Mouse (Mus musculus) spleen, postnatal 4 days (tissue): ENCODE results near the gene Oxsm.

Experiments used
- DNase-seq, 2 experiments: peaks; one replicate each; pipeline ENCODE4 v3.0.0; 2022; ENCODE audit warnings: low spot score in 2 of 2

Oxsm gene

DNA sequence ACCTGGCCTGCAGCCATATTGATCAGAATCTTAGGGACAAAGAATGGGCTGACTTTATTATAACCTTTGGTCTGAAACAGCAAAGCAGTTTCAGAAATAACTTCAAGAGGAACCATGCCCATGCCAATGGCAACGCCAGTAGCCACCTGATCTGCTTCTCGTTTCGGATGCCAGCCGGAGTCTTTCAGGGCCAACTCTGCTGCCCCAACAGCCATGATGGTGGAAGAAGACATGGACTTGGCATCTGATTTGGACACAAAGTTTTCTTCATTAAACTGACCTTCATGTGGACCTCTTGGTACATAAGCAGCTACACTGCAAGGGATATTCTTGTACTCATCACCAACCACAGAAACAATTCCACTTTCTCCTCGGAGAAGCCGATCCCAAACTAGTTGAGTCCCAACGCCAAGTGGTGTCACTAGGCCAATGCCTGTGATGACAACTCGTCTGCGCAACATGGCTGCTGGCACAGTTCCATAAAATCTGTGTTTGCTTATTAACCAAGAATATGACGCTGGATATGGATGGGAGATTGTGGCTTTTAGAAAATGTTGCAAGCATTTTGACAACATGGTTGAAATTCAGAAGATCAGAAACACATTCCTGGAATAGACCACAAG lies 7.3 kb downstream of the Oxsm start:
- DNase-seq, result no peak

DNA sequence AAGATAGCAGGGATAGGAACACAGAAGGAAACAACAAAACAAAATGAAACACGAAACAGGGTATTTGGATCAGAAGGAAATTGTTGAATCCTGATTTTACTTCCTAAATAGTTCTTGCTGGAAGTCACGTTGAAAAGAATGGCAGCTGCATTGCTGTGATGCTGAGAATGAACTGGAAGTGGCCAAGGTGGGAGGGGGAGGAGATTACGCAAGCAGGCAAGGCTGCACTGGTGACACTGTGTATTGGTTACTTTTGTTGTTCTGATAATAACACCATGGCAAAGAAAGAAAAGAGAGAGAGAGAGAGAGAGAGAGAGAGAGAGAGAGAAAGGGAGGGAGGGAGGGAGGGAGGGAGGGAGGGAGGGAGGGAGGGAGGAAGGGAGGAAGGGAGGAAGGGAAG lies 13.1 kb downstream of the Oxsm start:
- no peak for DNase-seq

GRCm38 (mm10) chr14:16233515-16233914 lies 16.1 kb downstream of the Oxsm start:
- DNase-seq, result no peak

GRCm38 (mm10) chr14:16230581-16230980 lies 19.0 kb downstream of the Oxsm start:
- no peak for DNase-seq

DNA sequence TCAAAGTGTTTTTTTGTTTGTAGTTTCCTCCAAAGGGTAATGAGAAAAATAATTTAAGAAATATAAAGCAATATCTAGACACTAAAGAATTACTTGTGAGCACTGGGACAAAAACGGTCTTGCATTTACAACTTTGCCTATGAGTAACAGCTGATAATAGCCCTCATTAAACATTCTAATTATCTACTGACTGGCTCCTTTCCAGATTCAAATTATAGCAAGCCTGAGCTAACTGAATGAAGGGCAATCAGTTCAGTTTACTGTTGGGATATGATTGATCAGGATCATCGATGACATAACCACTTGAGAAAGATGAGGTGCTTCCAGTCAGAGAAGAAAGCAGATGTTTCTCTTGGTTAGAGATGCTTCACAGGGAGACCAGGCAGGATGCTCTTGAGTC lies 20.2 kb downstream of the Oxsm start:
- no peak for DNase-seq

DNA sequence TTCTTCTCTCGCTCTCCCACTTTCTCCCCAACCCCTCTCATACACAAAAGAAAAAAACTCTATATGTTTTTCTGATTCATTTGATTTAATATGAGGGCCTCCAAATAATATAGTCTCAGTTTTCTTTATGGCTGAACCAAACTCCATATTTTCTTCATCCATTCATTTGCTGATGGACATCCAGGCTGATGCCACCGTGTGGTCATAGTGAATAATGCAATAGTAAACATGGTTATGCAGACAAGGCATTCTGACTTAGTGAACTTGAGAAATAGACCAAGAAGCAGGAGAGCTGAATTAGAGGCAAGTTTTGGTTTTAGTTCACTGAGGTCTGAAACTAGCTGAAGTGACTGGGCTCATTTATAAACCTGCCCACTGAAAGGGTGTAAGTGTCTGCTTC lies 30.6 kb downstream of the Oxsm start:
- DNase-seq, result no peak

DNA sequence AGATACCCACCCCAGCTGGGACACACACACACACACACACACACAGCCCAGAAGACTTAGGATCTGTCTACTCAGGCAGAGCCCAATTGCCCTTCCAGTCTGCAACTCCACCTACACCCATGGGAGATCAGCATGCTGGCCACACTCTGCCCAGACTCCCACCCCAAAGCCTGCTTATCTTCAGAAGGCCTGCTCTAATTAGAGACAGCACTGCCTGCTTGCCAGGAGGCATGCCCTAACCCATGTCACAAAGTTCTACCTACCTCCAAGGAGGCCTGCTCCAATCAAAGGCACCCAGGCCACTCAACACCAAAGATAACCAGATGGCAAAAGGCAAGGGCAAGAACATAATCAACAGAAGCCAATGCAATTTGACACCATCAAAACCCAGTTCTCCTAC lies 41.9 kb downstream of the Oxsm start:
- DNase-seq, result no peak

GRCm38 (mm10) chr14:16201673-16202072 lies 47.9 kb downstream of the Oxsm start:
- no peak for DNase-seq

GRCm38 (mm10) chr14:16200969-16201638 lies 48.5 kb downstream of the Oxsm start:
- DNase-seq, result no peak

DNA sequence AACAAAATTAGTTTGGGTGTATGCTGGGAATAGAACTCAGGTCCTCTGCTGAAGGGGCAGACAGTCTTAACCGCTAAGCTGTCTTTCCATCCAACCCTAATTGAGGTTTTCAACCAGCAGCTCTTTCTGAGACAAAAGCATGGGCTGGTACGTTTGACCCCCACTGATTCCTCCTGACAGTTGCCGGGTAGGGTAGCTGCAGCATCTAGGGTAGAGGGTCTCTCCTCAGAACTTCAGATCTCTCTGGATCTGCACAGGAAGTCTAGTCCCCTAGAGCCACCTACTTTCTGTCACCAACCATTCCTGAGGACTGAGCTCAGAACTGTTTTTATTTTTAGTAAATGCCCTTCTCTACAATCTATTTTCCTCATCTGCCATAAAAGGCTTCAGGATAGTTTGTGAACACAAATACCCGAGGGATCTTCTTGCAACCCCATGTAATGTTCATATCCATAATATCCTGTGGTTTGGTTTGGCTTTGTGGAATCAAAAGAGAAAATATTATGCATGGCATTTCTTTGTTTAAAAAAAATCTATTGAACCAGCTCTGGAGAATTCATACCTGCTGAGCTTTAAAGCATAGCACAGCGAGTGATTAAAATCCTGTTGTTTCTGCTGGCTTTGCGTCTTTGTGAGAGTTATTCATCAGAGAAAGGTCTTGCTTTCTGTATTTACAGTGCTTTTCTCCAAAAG lies 49.2 kb downstream of the Oxsm start:
- DNase-seq, result no peak

DNA sequence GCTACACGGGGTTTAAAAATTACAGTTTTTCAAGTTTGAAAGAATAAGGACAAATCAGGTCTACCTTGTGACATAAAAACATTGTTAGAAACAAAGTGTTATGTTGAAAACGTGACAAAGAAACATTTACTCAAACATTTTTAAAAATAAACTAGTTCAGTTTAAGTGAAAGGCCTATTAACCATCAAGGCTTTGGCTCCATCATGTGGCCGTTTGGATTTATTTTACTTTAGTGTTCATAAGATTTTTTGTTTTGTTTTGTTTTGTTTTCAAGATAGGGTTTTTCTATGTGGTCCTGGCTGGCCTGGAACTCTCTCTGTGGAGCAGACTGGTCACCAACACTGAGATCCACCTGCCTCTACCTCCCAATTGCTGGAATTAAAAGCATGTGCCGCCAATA lies 53.1 kb downstream of the Oxsm start:
- no peak for DNase-seq

DNA sequence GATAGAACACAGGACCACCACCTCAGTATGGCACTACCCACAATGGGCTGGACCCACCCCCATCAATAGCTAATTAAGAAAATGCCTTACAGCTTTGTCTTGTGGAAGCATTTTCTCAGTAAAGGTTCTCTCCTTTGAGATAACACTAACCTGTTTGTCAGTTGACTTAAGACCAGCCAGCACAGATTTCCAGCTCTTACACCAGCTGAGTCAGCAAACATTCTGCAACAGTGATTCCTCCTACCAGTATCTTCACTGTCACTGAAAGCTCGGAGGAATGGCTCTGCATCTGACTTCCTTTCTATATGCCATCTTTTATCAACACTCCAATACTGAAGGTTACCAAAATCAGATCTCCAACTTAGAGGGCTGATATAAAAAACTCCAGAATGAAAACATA lies 54.1 kb downstream of the Oxsm start:
- no peak for DNase-seq

- no peak for DNase-seq
These were observed 55.5 kb downstream of the Oxsm start for GRCm38 (mm10) chr14:16194125-16194524.

GRCm38 (mm10) chr14:16189142-16189541 lies 60.5 kb downstream of the Oxsm start:
- no peak for DNase-seq
